Mouse (Mus musculus): ENCODE measurements around the gene Cpsf3. TPM values are rescaled to one million over a fixed set of nuclear protein-coding genes. Genes with fewer than 3 reads are reported as not detected.

The Cpsf3 gene
- polyA plus RNA-seq (2012; rRNA removed): 19.0 and 28.1 TPM in 2 replicates

GRCm38 (mm10) chr12:21284761-21285441, at the start of gene Cpsf3:
Gene Cpsf3 (plus strand): TSS chr12:21285391.

GRCm38 (mm10) chr12:21286243-21286622, 1.0 kb downstream of the Cpsf3 start, which contains the start of gene Itgb1bp1:
Gene Itgb1bp1 (minus strand): TSS chr12:21286284.

GRCm38 (mm10) chr12:21315923-21316868, 31.0 kb downstream of the Cpsf3 start, which contains the start of gene Iah1:
Gene Iah1 (plus strand): TSS chr12:21316389.

Other genes starting within 250 kb of the Cpsf3 start
- gene Itgb1bp1, start 893 bp downstream of the Cpsf3 start, polyA plus RNA-seq (2012; rRNA removed): 10.1 TPM in 2 replicates
- gene Iah1, start 31.0 kb downstream of the Cpsf3 start, polyA plus RNA-seq (2012; rRNA removed): 66.0 and 75.3 TPM in 2 replicates
- gene Adam17, start 88.2 kb downstream of the Cpsf3 start, polyA plus RNA-seq (2012; rRNA removed): 16.8 and 17.2 TPM in 2 replicates
- 77.4 and 182 TPM in 2 replicates for gene Ywhaq, start 132.2 kb downstream of the Cpsf3 start, polyA plus RNA-seq (2012; rRNA removed)

Data from ovary, adult 2 months (tissue).